Mouse (Mus musculus) MEL (cell line): ENCODE data around the gene Mitf. TPM values are rescaled to one million over a fixed set of nuclear protein-coding genes. Genes with fewer than 3 reads are reported as not detected.
A peak's percentile ranks its signal among the peaks of the same experiment; 100 is the strongest.

Source experiments
- DNase-seq: peaks from one replicate; pipeline ENCODE4 v3.0.0; 2011; ENCODE audit warnings: low read depth, low spot score
- H3K27ac ChIP-seq: 2 replicates; pipeline ENCODE4 v1.5.1; 2012; ENCODE audit warnings: low read depth, mild to moderate bottlenecking, control low read depth, low read length, moderate library complexity; ENCODE audit not compliant: control insufficient read depth
- H3K27me3 ChIP-seq, 2 experiments: fragments of 150-350 bp in 1 of 2; sonication (generic) in 1 of 2; 2 replicates each; pipeline ENCODE4 v1.6.1; 2012; ENCODE audit warnings: low read length in 2 of 2, mild to moderate bottlenecking in 2 of 2, improper control_type of control experiment in 1 of 2, moderate library complexity in 1 of 2; ENCODE audit not compliant: insufficient read depth in 2 of 2, control insufficient read depth in 1 of 2
- H3K36me3 ChIP-seq, 2 experiments: 2 replicates each; pipeline ENCODE4 v1.6.1; 2012 to 2014; ENCODE audit warnings: low read length in 2 of 2, improper control_type of control experiment in 1 of 2, inconsistent platforms in 1 of 2, mild to moderate bottlenecking in 1 of 2; ENCODE audit not compliant: insufficient read depth in 2 of 2, control insufficient read depth in 1 of 2
- H3K4me1 ChIP-seq, 2 experiments: fragments of 150-350 bp in 1 of 2; sonication (generic) in 1 of 2; 2 replicates each; pipeline ENCODE4 v1.6.1; 2012; ENCODE audit warnings: low read length in 2 of 2, improper control_type of control experiment in 1 of 2, mild to moderate bottlenecking in 1 of 2; ENCODE audit not compliant: insufficient read depth in 2 of 2, control insufficient read depth in 1 of 2
- H3K4me3 ChIP-seq, 2 experiments: fragments of 150-350 bp in 1 of 2; sonication (generic) in 1 of 2; 2 replicates each; pipeline ENCODE4 v1.5.1; 2012; ENCODE audit warnings: low read depth in 2 of 2, low read length in 2 of 2, mild to moderate bottlenecking in 2 of 2, moderate library complexity in 2 of 2, control low read depth in 1 of 2, improper control_type of control experiment in 1 of 2; ENCODE audit not compliant: control insufficient read depth in 1 of 2, insufficient read depth in 1 of 2
- H3K79me2 ChIP-seq: 2 replicates; pipeline ENCODE4 v1.6.1; 2012; ENCODE audit warnings: mild to moderate bottlenecking, low read length, moderate library complexity; ENCODE audit not compliant: control insufficient read depth, poor library complexity, insufficient read depth
- H3K9ac ChIP-seq: 2 replicates; pipeline ENCODE4 v1.6.1; 2012; ENCODE audit warnings: low read depth, mild to moderate bottlenecking, control low read depth, low read length, moderate library complexity; ENCODE audit not compliant: control insufficient read depth, poor library complexity, severe bottlenecking
- H3K9me3 ChIP-seq: fragments of 150-350 bp; sonication (generic); replicated peaks from 2 replicates; pipeline ENCODE4 v1.6.1; 2012; ENCODE audit warnings: mild to moderate bottlenecking, low read length, improper control_type of control experiment, moderate library complexity; ENCODE audit not compliant: insufficient read depth
- CHD2 ChIP-seq: IDR thresholded peaks from 2 replicates; pipeline ENCODE4 v1.6.1; 2011; ENCODE audit warnings: low read length, improper control_type of control experiment
- ELF1 ChIP-seq: IDR thresholded peaks from 2 replicates; pipeline ENCODE4 v1.6.1; 2014; ENCODE audit warnings: low read depth, mild to moderate bottlenecking, inconsistent platforms, low read length, improper control_type of control experiment, moderate library complexity
- GABPA ChIP-seq: IDR thresholded peaks from 2 replicates; pipeline ENCODE4 v1.6.1; 2012; ENCODE audit warnings: low read depth, mild to moderate bottlenecking, inconsistent platforms, low read length, improper control_type of control experiment, moderate library complexity
- HCFC1 ChIP-seq: IDR thresholded peaks from 2 replicates; pipeline ENCODE4 v1.6.1; 2012; ENCODE audit warnings: low read depth, mild to moderate bottlenecking, inconsistent platforms, low read length, improper control_type of control experiment, moderate library complexity
- JUND ChIP-seq: IDR thresholded peaks from 2 replicates; pipeline ENCODE4 v1.6.1; 2011; ENCODE audit warnings: low read depth, mild to moderate bottlenecking, improper control_type of control experiment, low read length
- KAT2A ChIP-seq: conservative IDR thresholded peaks from 2 replicates; pipeline ENCODE4 v1.6.1; 2012; ENCODE audit warnings: low read depth, low read length, improper control_type of control experiment, inconsistent platforms
- MAFK ChIP-seq: IDR thresholded peaks from 2 replicates; pipeline ENCODE4 v1.6.1; 2011; ENCODE audit warnings: low read depth, mild to moderate bottlenecking, low read length, improper control_type of control experiment, borderline replicate concordance
- MAX ChIP-seq: IDR thresholded peaks from 2 replicates; pipeline ENCODE4 v1.6.1; 2011; ENCODE audit warnings: low read length, improper control_type of control experiment
- MAZ ChIP-seq: IDR thresholded peaks from 2 replicates; pipeline ENCODE4 v1.6.1; 2012; ENCODE audit warnings: low read depth, mild to moderate bottlenecking, inconsistent platforms, low read length, improper control_type of control experiment
- MXI1 ChIP-seq: IDR thresholded peaks from 2 replicates; pipeline ENCODE4 v1.6.1; 2011; ENCODE audit warnings: mild to moderate bottlenecking, low read depth, low read length, improper control_type of control experiment
- MYB ChIP-seq: IDR thresholded peaks from 2 replicates; pipeline ENCODE4 v1.6.1; 2011; ENCODE audit warnings: mild to moderate bottlenecking, low read depth, low read length, improper control_type of control experiment
- NRF1 ChIP-seq: IDR thresholded peaks from 2 replicates; pipeline ENCODE4 v1.6.1; 2014; ENCODE audit warnings: low read depth, mild to moderate bottlenecking, inconsistent platforms, low read length, improper control_type of control experiment, moderate library complexity; ENCODE audit not compliant: poor library complexity, insufficient read depth, severe bottlenecking
- POLR2A ChIP-seq, 2 experiments: IDR thresholded peaks; 2 replicates each; pipeline ENCODE4 v1.6.1; 2011 to 2012; ENCODE audit warnings: low read length in 2 of 2, mild to moderate bottlenecking in 2 of 2, control low read depth in 1 of 2, improper control_type of control experiment in 1 of 2, low read depth in 1 of 2, moderate library complexity in 1 of 2; ENCODE audit not compliant: control insufficient read depth in 1 of 2, insufficient read depth in 1 of 2, poor library complexity in 1 of 2
- POLR2AphosphoS2 ChIP-seq: IDR thresholded peaks from 2 replicates; pipeline ENCODE4 v1.6.1; 2011; ENCODE audit warnings: low read length, improper control_type of control experiment
- POLR2AphosphoS5 ChIP-seq: IDR thresholded peaks from 2 replicates; pipeline ENCODE4 v1.6.1; 2012; ENCODE audit warnings: low read depth, borderline replicate concordance, mild to moderate bottlenecking, inconsistent platforms, low read length, moderate library complexity, mixed read lengths
- RAD21 ChIP-seq: IDR thresholded peaks from 2 replicates; pipeline ENCODE4 v1.6.1; 2011; ENCODE audit warnings: mild to moderate bottlenecking, low read depth, low read length, improper control_type of control experiment
- TAL1 ChIP-seq: IDR thresholded peaks from 2 replicates; pipeline ENCODE4 v1.6.1; 2012; ENCODE audit warnings: mild to moderate bottlenecking, inconsistent platforms, low read length, moderate library complexity, mixed read lengths
- TCF12 ChIP-seq: IDR thresholded peaks from 2 replicates; pipeline ENCODE4 v1.6.1; 2014; ENCODE audit warnings: low read depth, mild to moderate bottlenecking, inconsistent platforms, low read length, improper control_type of control experiment, moderate library complexity
- UBTF ChIP-seq: IDR thresholded peaks from 2 replicates; pipeline ENCODE4 v1.6.1; 2012; ENCODE audit warnings: low read depth, mild to moderate bottlenecking, inconsistent platforms, low read length, improper control_type of control experiment, moderate library complexity, borderline replicate concordance; ENCODE audit not compliant: insufficient read depth
- USF2 ChIP-seq, 2 experiments: IDR thresholded peaks; 2 replicates each; pipeline ENCODE4 v1.6.1; 2011 to 2012; ENCODE audit warnings: improper control_type of control experiment in 2 of 2, low read length in 2 of 2, borderline replicate concordance in 1 of 2, inconsistent platforms in 1 of 2, low read depth in 1 of 2, mild to moderate bottlenecking in 1 of 2; ENCODE audit not compliant: insufficient read depth in 1 of 2
- ZC3H11A ChIP-seq: IDR thresholded peaks from 2 replicates; pipeline ENCODE4 v1.6.1; 2012; ENCODE audit warnings: low read depth, mild to moderate bottlenecking, inconsistent platforms, low read length, improper control_type of control experiment
- ZMIZ1 ChIP-seq: IDR thresholded peaks from 2 replicates; pipeline ENCODE4 v1.6.1; 2012; ENCODE audit warnings: low read depth, mild to moderate bottlenecking, inconsistent platforms, low read length, improper control_type of control experiment, moderate library complexity
- ZNF384 ChIP-seq: IDR thresholded peaks from 2 replicates; pipeline ENCODE4 v1.6.1; 2012; ENCODE audit warnings: low read depth, mild to moderate bottlenecking, inconsistent platforms, low read length, improper control_type of control experiment
- polyA plus RNA-seq, 2 experiments: library from polyadenylated mRNA; stranded (reverse) in 1 of 2; unstranded in 1 of 2; fragments of >175 nt in 1 of 2; fragments of >200 nt in 1 of 2; gene quantifications; 2 replicates each; pipeline versions ENCODE4 v1.2.1 to v1.2.4; 2012; ENCODE audit warnings: low replicate concordance in 2 of 2, low read depth in 1 of 2; ENCODE audit not compliant: insufficient read length in 2 of 2, insufficient read depth in 1 of 2, missing spikeins in 1 of 2
- total RNA-seq: library from RNA; depleted of rRNA; stranded (reverse); fragments of 300-350 nt; gene quantifications from 2 replicates; pipeline ENCODE4 v1.2.3, GENCODE M21; 2012

The Mitf gene
- total and polyA plus RNA-seq, 3 experiments, result 1.8 to 2.1 TPM; not detected in 1

GRCm38 (mm10) chr6:97924221-97924620 lies 117.4 kb downstream of the Mitf start:
- TF ChIP-seq ZC3H11A (no peak), MAX (no peak), JUND (no peak), MAZ (no peak), MAFK (no peak), RAD21 (no peak), USF2 (IDR thresholded peaks at IDR 0.05; ENCODE audit: borderline replicate concordance in 1 of 2, insufficient read depth in 1 of 2, low read depth in 1 of 2, low read length in 2 of 2) (no peak), CHD2 (no peak), TAL1 (no peak), KAT2A (no peak), ZMIZ1 (no peak), UBTF (no peak), TCF12 (no peak), NRF1 (no peak)
- H3K4me1 ChIP-seq, result peaks cover 0 to 4% of the 10 kb centered on the region in 2 experiments; a peak in 2 of 4 replicates
- H3K79me2 ChIP-seq, result no peaks in the 10 kb centered on the region
- peaks cover 0 to 5% of the 10 kb centered on the region in 2 experiments; a peak in 2 of 4 replicates for H3K36me3 ChIP-seq
- no peaks in the 10 kb centered on the region for H3K27me3 ChIP-seq
- no peak for DNase-seq
- no peak overlapping the region for H3K9ac ChIP-seq
- H3K9me3 ChIP-seq, result no peaks in the 10 kb centered on the region
- H3K4me3 ChIP-seq, result no peak overlapping the region
- no peak overlapping the region for H3K27ac ChIP-seq

- TF ChIP-seq GABPA, result no peak
- no peak for TF ChIP-seq MXI1
- no peak for TF ChIP-seq HCFC1
- TF ChIP-seq POLR2A (IDR thresholded peaks at IDR 0.05; ENCODE audit: control insufficient read depth in 1 of 2, insufficient read depth in 1 of 2, low read depth in 1 of 2, low read length in 2 of 2, poor library complexity in 1 of 2), result no peak
- TF ChIP-seq JUND, result no peak
- no peak for TF ChIP-seq ZMIZ1
- TF ChIP-seq NRF1, result no peak
- TF ChIP-seq CHD2, result no peak
- TF ChIP-seq POLR2AphosphoS2, result no peak
- no peak for TF ChIP-seq UBTF
- TF ChIP-seq TAL1, result no peak
- no peak for TF ChIP-seq MYB
- TF ChIP-seq ZNF384, result no peak
- TF ChIP-seq POLR2AphosphoS5, result no peak
- no peak for TF ChIP-seq TCF12
- no peak for TF ChIP-seq ELF1
- Histone ChIP-seq H3K9ac (no peak overlapping the region), H3K4me1 (peaks cover 0 to 2% of the 10 kb centered on the region in 2 experiments; a peak in 1 of 4 replicates), H3K36me3 (no peaks in the 10 kb centered on the region; a peak in 1 of 4 replicates), H3K9me3 (no peaks in the 10 kb centered on the region), H3K4me3 (peak overlapping the region in 1 of 2 experiments; percentile 24; a peak in 1 of 4 replicates), H3K27ac (no peak overlapping the region), H3K79me2 (no peaks in the 10 kb centered on the region), H3K27me3 (no peaks in the 10 kb centered on the region)
- DNase-seq, result no peak
These were observed 122.2 kb downstream of the Mitf start for GRCm38 (mm10) chr6:97929051-97929450.
